Mouse (Mus musculus) forebrain, embryonic 16.5 days (tissue): Measurements from ENCODE around the gene Hivep3. TPM values are rescaled to one million over a fixed set of nuclear protein-coding genes. Genes with fewer than 3 reads are reported as not detected.

Experiments used
- ATAC-seq: fragments of 200-750 bp; cut with Nextera tagmentation; 2 replicates; pipeline ENCODE4 v1.8.0; 2017; ENCODE audit warnings: mild to moderate bottlenecking, moderate library complexity
- H3K27ac ChIP-seq: fragments of 300-500 bp; sonication (generic); 2 replicates; pipeline ENCODE4 v1.5.1; 2014; ENCODE audit warnings: low read length, control low read depth
- H3K27me3 ChIP-seq: fragments of 300-500 bp; sonication (generic); replicated peaks from 2 replicates; pipeline ENCODE4 v1.6.1; 2014; ENCODE audit warnings: low read length; ENCODE audit not compliant: control insufficient read depth, insufficient read depth
- H3K36me3 ChIP-seq: fragments of 300-500 bp; sonication (generic); 2 replicates; pipeline ENCODE4 v1.6.1; 2014; ENCODE audit not compliant: control insufficient read depth, insufficient read depth
- H3K4me1 ChIP-seq: fragments of 300-500 bp; sonication (generic); replicated peaks from 2 replicates; pipeline ENCODE4 v1.6.1; 2014; ENCODE audit warnings: low read length; ENCODE audit not compliant: control insufficient read depth, insufficient read depth
- H3K4me2 ChIP-seq: fragments of 300-500 bp; sonication (generic); 2 replicates; pipeline ENCODE4 v1.6.1; 2014; ENCODE audit warnings: mild to moderate bottlenecking, low read length, control low read depth
- H3K4me3 ChIP-seq: fragments of 300-500 bp; sonication (generic); replicated peaks from 2 replicates; pipeline ENCODE4 v1.5.1; 2014; ENCODE audit warnings: mild to moderate bottlenecking, low read length, control low read depth
- H3K9ac ChIP-seq: fragments of 300-500 bp; sonication (generic); replicated peaks from 2 replicates; pipeline ENCODE4 v1.6.1; 2014; ENCODE audit warnings: low read depth, low read length, control low read depth
- H3K9me3 ChIP-seq: fragments of 300-500 bp; sonication (generic); 2 replicates; pipeline ENCODE4 v1.6.1; 2016; ENCODE audit warnings: low read length; ENCODE audit not compliant: control insufficient read depth
- WGBS: fragments of 180-500 bp; shearing (Covaris S2); extraction: QIAGEN DNeasy Blood & Tissue Kit; methylation state at CpG from one replicate; pipeline ENCODE4 v1.1.7; 2014; 5-methylcytosine and 5-hydroxymethylcytosine counted together
- polyA plus RNA-seq: library from polyadenylated mRNA; unstranded; fragments of >200 nt; fragmentation: Nextera tagmentation; extraction: Ambion mirVana; gene quantifications from 2 replicates; pipeline ENCODE4 v1.2.1, GENCODE M21; 2015

Gene Hivep3
- polyA plus RNA-seq, 1 experiment from 2014 or later, result 26.4 TPM

- Histone ChIP-seq H3K27me3 (no peaks in the 10 kb centered on the region), H3K4me2 (no peak overlapping the region), H3K36me3 (no peaks in the 10 kb centered on the region; the same call in 1 of the 2 replicates), H3K4me3 (no peak overlapping the region), H3K9ac (no peak overlapping the region), H3K9me3 (no peaks in the 10 kb centered on the region), H3K4me1 (no peaks in the 10 kb centered on the region), H3K27ac (no peak overlapping the region)
- no peak for ATAC-seq
- 76% methylated on average over 1 of the region's 1 CpGs for WGBS
Observed at GRCm38 (mm10) chr4:120091997-120092783, 358.6 kb downstream of the Hivep3 start.

GRCm38 (mm10) chr4:120096935-120097334 is 363.4 kb downstream of the Hivep3 start:
- no peaks in the 10 kb centered on the region for H3K4me1 ChIP-seq
- WGBS, result 86% methylated on average over 19 of the region's 19 CpGs
- H3K4me3 ChIP-seq, result no peak overlapping the region

GRCm38 (mm10) chr4:120101186-120101585 is 367.6 kb downstream of the Hivep3 start:
- Histone ChIP-seq H3K4me1 (no peaks in the 10 kb centered on the region), H3K36me3 (peaks cover 15% of the 10 kb centered on the region)
- ATAC-seq, result no peak

More at GRCm38 (mm10) chr4:120096935-120097334, 363.4 kb downstream of the Hivep3 start:
- peaks cover 14% of the 10 kb centered on the region for H3K9me3 ChIP-seq
- ATAC-seq, result no peak
- H3K27ac ChIP-seq, result no peak overlapping the region
- H3K4me2 ChIP-seq, result no peak overlapping the region
- no peak overlapping the region for H3K9ac ChIP-seq
- no peaks in the 10 kb centered on the region for H3K27me3 ChIP-seq
- peaks cover 15% of the 10 kb centered on the region for H3K36me3 ChIP-seq

GRCm38 (mm10) chr4:120104599-120104998 is 371.0 kb downstream of the Hivep3 start:
- Histone ChIP-seq H3K4me2 (no peak overlapping the region), H3K36me3 (no peaks in the 10 kb centered on the region), H3K27me3 (no peaks in the 10 kb centered on the region), H3K9ac (no peak overlapping the region), H3K9me3 (0 out of 2 replicates have a peak, but pooled peaks cover 2% of the 10 kb centered on the region), H3K4me1 (no peaks in the 10 kb centered on the region), H3K4me3 (no peak overlapping the region), H3K27ac (no peak overlapping the region)
- no peak for ATAC-seq
- WGBS, result 59% methylated on average over 5 of the region's 5 CpGs

More at GRCm38 (mm10) chr4:120101186-120101585, 367.6 kb downstream of the Hivep3 start:
- Histone ChIP-seq H3K9me3 (peaks cover 14% of the 10 kb centered on the region), H3K4me2 (no peak overlapping the region), H3K9ac (no peak overlapping the region), H3K27me3 (no peaks in the 10 kb centered on the region), H3K27ac (no peak overlapping the region), H3K4me3 (no peak overlapping the region)

- Histone ChIP-seq H3K9me3 (no peaks in the 10 kb centered on the region), H3K4me1 (no peaks in the 10 kb centered on the region), H3K4me3 (no peak overlapping the region), H3K27ac (no peak overlapping the region), H3K27me3 (no peaks in the 10 kb centered on the region), H3K4me2 (no peak overlapping the region), H3K36me3 (no peaks in the 10 kb centered on the region), H3K9ac (no peak overlapping the region)
- no peak for ATAC-seq
- 93% methylated on average over 3 of the region's 3 CpGs for WGBS
Observed at GRCm38 (mm10) chr4:120106362-120106761, 372.8 kb downstream of the Hivep3 start.

- no peak for ATAC-seq
- Histone ChIP-seq H3K27me3 (no peaks in the 10 kb centered on the region), H3K36me3 (no peaks in the 10 kb centered on the region), H3K4me3 (no peak overlapping the region), H3K4me1 (no peaks in the 10 kb centered on the region), H3K9me3 (no peaks in the 10 kb centered on the region), H3K4me2 (no peak overlapping the region), H3K9ac (no peak overlapping the region), H3K27ac (no peak overlapping the region)
- WGBS, result 78% methylated on average over 8 of the region's 8 CpGs
Observed at GRCm38 (mm10) chr4:120107787-120108186, 374.2 kb downstream of the Hivep3 start.

- H3K4me3 ChIP-seq, result no peak overlapping the region
- ATAC-seq, result no peak
- H3K4me1 ChIP-seq, result no peaks in the 10 kb centered on the region
- H3K4me2 ChIP-seq, result no peak overlapping the region
- H3K36me3 ChIP-seq, result no peaks in the 10 kb centered on the region
- WGBS, result 72% methylated on average over 3 of the region's 3 CpGs
- H3K27me3 ChIP-seq, result no peaks in the 10 kb centered on the region
- H3K9ac ChIP-seq, result no peak overlapping the region
- no peak overlapping the region for H3K27ac ChIP-seq
- no peaks in the 10 kb centered on the region for H3K9me3 ChIP-seq
Observed at GRCm38 (mm10) chr4:120115516-120115915, 381.9 kb downstream of the Hivep3 start.

GRCm38 (mm10) chr4:120116312-120116711 is 382.7 kb downstream of the Hivep3 start:
- Histone ChIP-seq H3K27me3 (no peaks in the 10 kb centered on the region), H3K4me1 (no peaks in the 10 kb centered on the region), H3K9me3 (no peaks in the 10 kb centered on the region), H3K4me3 (no peak overlapping the region), H3K9ac (no peak overlapping the region), H3K36me3 (no peaks in the 10 kb centered on the region), H3K4me2 (no peak overlapping the region), H3K27ac (no peak overlapping the region)
- no peak for ATAC-seq
- 83% methylated on average over 1 of the region's 1 CpGs for WGBS

GRCm38 (mm10) chr4:120120276-120120675 is 386.7 kb downstream of the Hivep3 start:
- Histone ChIP-seq H3K4me1 (no peaks in the 10 kb centered on the region), H3K9ac (no peak overlapping the region), H3K4me2 (no peak overlapping the region), H3K27ac (no peak overlapping the region), H3K27me3 (no peaks in the 10 kb centered on the region), H3K4me3 (no peak overlapping the region), H3K36me3 (no peaks in the 10 kb centered on the region), H3K9me3 (no peaks in the 10 kb centered on the region)
- 33% methylated on average over 8 of the region's 8 CpGs for WGBS
- no peak for ATAC-seq
